Mouse (Mus musculus): Measurements from ENCODE around the gene Cyfip2.

DNA sequence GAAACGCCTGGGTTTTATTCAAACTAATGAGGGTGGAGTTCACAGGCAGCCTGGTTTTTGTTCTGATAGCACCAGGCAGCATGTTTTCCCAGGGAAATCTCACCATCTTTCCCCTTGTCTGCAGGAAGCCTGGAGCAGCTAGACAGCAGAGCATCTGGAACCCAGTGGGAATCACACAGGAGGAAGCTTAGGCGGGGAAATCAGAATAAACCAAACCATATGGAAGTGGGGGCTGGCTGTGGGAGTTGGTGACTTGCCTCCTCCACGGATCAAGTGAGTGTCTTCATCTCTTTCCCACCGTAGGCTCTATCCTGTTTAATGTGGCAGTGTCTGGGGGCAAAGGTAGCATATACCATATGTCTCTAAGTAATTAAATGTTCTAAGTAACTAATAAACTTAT is 127.2 kb downstream of the Cyfip2 start:
- TF ChIP-seq CTCF (IDR thresholded peaks at IDR 0.05; ENCODE audit: extremely low read depth, insufficient read depth, low read length) (no peak), POLR2A (IDR thresholded peaks at IDR 0.05; ENCODE audit: extremely low read depth, insufficient read depth, low read length) (no peak)
